Mouse (Mus musculus) thymus, adult 2 months (tissue): ENCODE results near the gene Esr1.

Source experiments
- CTCF ChIP-seq: fragments of 200-500 bp; IDR thresholded peaks from 2 replicates; pipeline ENCODE4 v1.5.1; 2012; ENCODE audit warnings: mild to moderate bottlenecking, control low read depth, low read length, moderate library complexity, borderline replicate concordance; ENCODE audit not compliant: control insufficient read depth, poor library complexity, insufficient read depth; ENCODE audit errors: extremely low read depth
- POLR2A ChIP-seq: fragments of 200-500 bp; IDR thresholded peaks from 2 replicates; pipeline ENCODE4 v1.6.1; 2012; ENCODE audit warnings: mild to moderate bottlenecking, low read length, control low read depth, moderate library complexity; ENCODE audit not compliant: control insufficient read depth, poor library complexity, insufficient read depth; ENCODE audit errors: extremely low read depth

DNA sequence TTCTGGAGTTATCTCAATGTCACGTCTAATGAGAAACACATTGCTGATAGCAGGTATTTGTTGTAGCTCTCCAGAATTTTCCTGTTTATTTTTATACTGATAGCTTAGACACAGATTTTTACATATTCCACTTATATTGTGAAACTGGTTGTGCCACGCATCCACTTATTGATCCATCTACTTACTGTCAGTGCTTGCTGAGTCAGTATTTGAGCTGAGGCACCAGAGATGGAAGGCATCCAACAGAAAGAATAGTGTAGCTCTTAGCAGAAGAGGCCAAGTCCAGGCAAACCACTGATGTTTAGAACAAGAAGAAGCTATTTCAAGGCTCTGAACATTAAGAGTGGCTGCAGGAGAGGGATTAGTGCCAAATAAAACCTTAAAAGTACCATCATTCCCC, 126.9 kb downstream of the Esr1 start:
- TF ChIP-seq POLR2A (no peak), CTCF (no peak)
